Mouse (Mus musculus) small intestine, adult 2 months (tissue): ENCODE measurements around the gene Prokr2.

Source experiments
- CTCF ChIP-seq: fragments of 200-500 bp; IDR thresholded peaks from 2 replicates; pipeline ENCODE4 v1.5.1; 2012; ENCODE audit warnings: low read depth, mild to moderate bottlenecking, control low read depth, inconsistent platforms, low read length, moderate library complexity, mixed read lengths; ENCODE audit not compliant: insufficient replicate concordance, insufficient read length; ENCODE audit errors: extremely low read depth
- POLR2A ChIP-seq: fragments of 200-500 bp; IDR thresholded peaks from 2 replicates; pipeline ENCODE4 v1.6.1; 2012; ENCODE audit warnings: low read depth, mild to moderate bottlenecking, control low read depth, inconsistent platforms, low read length, moderate library complexity

DNA sequence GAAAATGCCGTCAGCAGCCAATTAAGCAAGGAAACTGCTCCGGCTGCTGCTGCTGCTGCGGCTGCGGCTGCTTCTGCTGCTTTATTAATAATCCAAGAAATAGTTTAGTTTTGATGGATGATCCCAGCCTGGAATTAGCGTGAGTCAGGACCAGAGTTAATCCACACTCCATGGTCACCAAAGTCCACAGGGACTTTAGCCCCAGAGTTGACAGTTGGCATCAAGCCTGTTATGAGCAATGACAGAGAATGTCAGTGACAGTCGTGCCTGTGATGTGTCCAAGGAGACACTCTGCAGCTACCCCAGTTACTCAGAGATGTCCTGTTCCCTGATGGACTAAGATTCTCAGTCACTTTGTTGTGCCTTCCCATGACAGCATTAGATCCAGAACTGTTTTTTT, 40.3 kb upstream of the Prokr2 start:
- no peak for TF ChIP-seq POLR2A
- no peak for TF ChIP-seq CTCF
